Mouse (Mus musculus) brain, embryonic 18.5 days (tissue): ENCODE data around the gene Actr5.

Experiments used
- DNase-seq: peaks from one replicate; pipeline ENCODE4 v3.0.0-alpha.2; 2012; ENCODE audit warnings: low read depth, low spot score

Gene Actr5

GRCm38 (mm10) chr2:158613541-158614417, 10.9 kb upstream of the Actr5 start:
- no peak for DNase-seq

- DNase-seq, result no peak
These were observed 10.2 kb upstream of the Actr5 start for GRCm38 (mm10) chr2:158614418-158614955.

- no peak for DNase-seq
These were observed 9.5 kb upstream of the Actr5 start for GRCm38 (mm10) chr2:158615161-158615680.

GRCm38 (mm10) chr2:158615702-158616101, 9.0 kb upstream of the Actr5 start:
- DNase-seq, result no peak

- no peak for DNase-seq
These were observed 8.4 kb upstream of the Actr5 start for GRCm38 (mm10) chr2:158616296-158616695.

GRCm38 (mm10) chr2:158616790-158617189, 7.9 kb upstream of the Actr5 start:
- no peak for DNase-seq

- no peak for DNase-seq
These were observed 543 bp downstream of the Actr5 start for GRCm38 (mm10) chr2:158625231-158625630.

GRCm38 (mm10) chr2:158625697-158626096, 1.0 kb downstream of the Actr5 start:
- DNase-seq, result no peak

GRCm38 (mm10) chr2:158628858-158629257, 4.2 kb downstream of the Actr5 start:
- no peak for DNase-seq

GRCm38 (mm10) chr2:158629414-158629813, 4.7 kb downstream of the Actr5 start:
- DNase-seq, result no peak

GRCm38 (mm10) chr2:158631873-158632272, 7.2 kb downstream of the Actr5 start:
- DNase-seq, result no peak

- DNase-seq, result no peak
These were observed 17.2 kb downstream of the Actr5 start for GRCm38 (mm10) chr2:158641869-158642268.

GRCm38 (mm10) chr2:158642587-158642986, 17.9 kb downstream of the Actr5 start:
- DNase-seq, result no peak

GRCm38 (mm10) chr2:158643791-158644190, 19.1 kb downstream of the Actr5 start:
- DNase-seq, result no peak

GRCm38 (mm10) chr2:158651159-158651908, 26.6 kb downstream of the Actr5 start:
- DNase-seq, result no peak

- DNase-seq, result no peak
These were observed 28.3 kb downstream of the Actr5 start for GRCm38 (mm10) chr2:158652985-158653384.

- DNase-seq, result no peak
These were observed 30.0 kb downstream of the Actr5 start for GRCm38 (mm10) chr2:158654717-158655116.

GRCm38 (mm10) chr2:158655806-158656205, 31.1 kb downstream of the Actr5 start:
- no peak for DNase-seq

- no peak for DNase-seq
These were observed 34.1 kb downstream of the Actr5 start for GRCm38 (mm10) chr2:158658822-158659221.

- no peak for DNase-seq
These were observed 34.7 kb downstream of the Actr5 start for GRCm38 (mm10) chr2:158659346-158659745.

GRCm38 (mm10) chr2:158665098-158665497, 40.4 kb downstream of the Actr5 start, which contains the start of gene Ppp1r16b:
Gene Ppp1r16b, plus strand, starts transcription at chr2:158665398.
- no peak for DNase-seq
